Mouse (Mus musculus) thymus, adult 2 months (tissue): Measurements from ENCODE around the gene Rhoq. TPM values are rescaled to one million over a fixed set of nuclear protein-coding genes. Genes with fewer than 3 reads are reported as not detected.

Source experiments
- DNase-seq: peaks from one replicate; pipeline ENCODE4 v3.0.0; 2021
- H3K27ac ChIP-seq: fragments of 200-500 bp; 2 replicates; pipeline ENCODE4 v1.5.1; 2012; ENCODE audit warnings: low read length, control low read depth; ENCODE audit not compliant: control insufficient read depth, insufficient read depth
- H3K27me3 ChIP-seq: fragments of 200-500 bp; 2 replicates; pipeline ENCODE4 v1.6.1; 2012; ENCODE audit warnings: mild to moderate bottlenecking, low read length, moderate library complexity, mixed read lengths; ENCODE audit not compliant: control insufficient read depth, insufficient read depth
- H3K36me3 ChIP-seq: fragments of 200-500 bp; 2 replicates; pipeline ENCODE4 v1.6.1; 2012; ENCODE audit warnings: mild to moderate bottlenecking, low read length, moderate library complexity; ENCODE audit not compliant: control insufficient read depth, insufficient read depth
- H3K4me1 ChIP-seq: fragments of 200-500 bp; replicated peaks from 2 replicates; pipeline ENCODE4 v1.6.1; 2012; ENCODE audit warnings: low read length; ENCODE audit not compliant: control insufficient read depth, insufficient read depth
- H3K4me3 ChIP-seq: fragments of 200-500 bp; 2 replicates; pipeline ENCODE4 v1.5.1; 2012; ENCODE audit warnings: mild to moderate bottlenecking, low read length, control low read depth, moderate library complexity; ENCODE audit not compliant: control insufficient read depth, insufficient read depth
- CTCF ChIP-seq: fragments of 200-500 bp; IDR thresholded peaks from 2 replicates; pipeline ENCODE4 v1.5.1; 2012; ENCODE audit warnings: mild to moderate bottlenecking, control low read depth, low read length, moderate library complexity, borderline replicate concordance; ENCODE audit not compliant: control insufficient read depth, poor library complexity, insufficient read depth; ENCODE audit errors: extremely low read depth
- POLR2A ChIP-seq: fragments of 200-500 bp; IDR thresholded peaks from 2 replicates; pipeline ENCODE4 v1.6.1; 2012; ENCODE audit warnings: mild to moderate bottlenecking, low read length, control low read depth, moderate library complexity; ENCODE audit not compliant: control insufficient read depth, poor library complexity, insufficient read depth; ENCODE audit errors: extremely low read depth
- whole genome bisulfite sequencing: fragments of 180-500 bp; shearing (Covaris S2); methylation state at CpG from one replicate; pipeline ENCODE4 v1.1.7; 2018; 5-methylcytosine and 5-hydroxymethylcytosine counted together
- polyA plus RNA-seq: library from polyadenylated mRNA; depleted of rRNA; stranded (reverse); fragments of >200 nt; gene quantifications from 2 replicates; pipeline ENCODE4 v1.2.3, GENCODE M21; 2012

Rhoq gene
- polyA plus RNA-seq, 1 experiment: 14.5 TPM

DNA sequence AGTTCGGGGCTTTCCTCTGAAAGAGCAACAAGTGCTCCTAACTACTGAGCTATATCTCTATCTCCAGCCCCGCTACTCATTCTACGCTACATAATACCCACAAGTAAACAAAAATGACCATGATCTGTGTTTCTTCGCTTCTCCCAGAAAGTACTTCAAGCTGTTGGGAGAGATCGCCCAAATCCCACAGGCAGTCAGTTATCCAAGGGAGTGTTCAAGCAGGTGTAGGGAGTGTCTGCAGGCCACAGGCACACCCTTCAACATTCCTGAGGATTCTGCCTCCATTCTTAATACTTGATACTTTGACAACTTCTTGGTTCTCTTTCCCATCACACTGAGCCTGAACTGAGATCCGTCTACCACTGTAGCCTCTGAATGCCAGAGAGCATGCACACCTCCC, 19.7 kb upstream of the Rhoq start:
- TF ChIP-seq POLR2A (no peak), CTCF (no peak)
- no peaks in the 10 kb centered on the region for H3K36me3 ChIP-seq
- H3K4me1 ChIP-seq: no peaks in the 10 kb centered on the region
- WGBS: 94% methylated on average over 6 of the region's 6 CpGs
- DNase-seq: no peak
- no peak overlapping the region for H3K27ac ChIP-seq
- H3K4me3 ChIP-seq: no peak overlapping the region
- no peaks in the 10 kb centered on the region for H3K27me3 ChIP-seq

DNA sequence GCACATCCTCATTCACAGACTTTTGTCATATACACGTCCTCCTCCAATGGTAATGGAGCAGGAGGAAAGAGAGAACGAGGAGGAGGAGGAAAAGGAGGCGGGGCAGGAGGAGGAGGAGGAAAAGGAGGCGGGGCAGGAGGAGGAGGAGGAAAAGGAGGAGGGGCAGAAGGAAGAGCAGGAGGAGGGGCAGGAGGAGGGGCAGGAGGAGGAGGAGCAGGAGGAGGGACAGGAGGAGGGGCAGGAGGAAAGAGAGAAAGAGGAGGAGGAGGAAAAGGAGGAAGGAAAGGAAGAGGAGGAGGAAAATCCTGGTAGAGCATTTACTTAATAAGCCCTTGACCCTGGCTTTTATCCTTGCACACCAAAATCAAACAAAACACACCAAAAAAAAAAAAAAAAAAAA, 16.8 kb upstream of the Rhoq start:
- no peaks in the 10 kb centered on the region for H3K27me3 ChIP-seq
- H3K27ac ChIP-seq: no peak overlapping the region
- no peaks in the 10 kb centered on the region for H3K4me1 ChIP-seq
- no peaks in the 10 kb centered on the region for H3K36me3 ChIP-seq
- DNase-seq: no peak
- whole genome bisulfite sequencing: 77% methylated on average over 4 of the region's 4 CpGs
- TF ChIP-seq CTCF: no peak
- TF ChIP-seq POLR2A: no peak
- no peak overlapping the region for H3K4me3 ChIP-seq

- DNase-seq: no peak
- H3K4me1 ChIP-seq: no peaks in the 10 kb centered on the region
- no peaks in the 10 kb centered on the region for H3K36me3 ChIP-seq
- H3K27ac ChIP-seq: no peak within 1 kb of the TSS
- H3K27me3 ChIP-seq: no peaks in the 10 kb centered on the region; the same call in 1 of the 2 replicates
- no peak within 1 kb of the TSS for H3K4me3 ChIP-seq
- TF ChIP-seq CTCF (no peak), POLR2A (no peak)
- 96% methylated on average over 28 of the region's 28 CpGs for WGBS
These were observed 14.8 kb upstream of the Rhoq start, which contains the start of gene Atp6v1e2 for GRCm38 (mm10) chr17:86947840-86948796. Gene Atp6v1e2, minus strand, starts transcription at chr17:86947897.

DNA sequence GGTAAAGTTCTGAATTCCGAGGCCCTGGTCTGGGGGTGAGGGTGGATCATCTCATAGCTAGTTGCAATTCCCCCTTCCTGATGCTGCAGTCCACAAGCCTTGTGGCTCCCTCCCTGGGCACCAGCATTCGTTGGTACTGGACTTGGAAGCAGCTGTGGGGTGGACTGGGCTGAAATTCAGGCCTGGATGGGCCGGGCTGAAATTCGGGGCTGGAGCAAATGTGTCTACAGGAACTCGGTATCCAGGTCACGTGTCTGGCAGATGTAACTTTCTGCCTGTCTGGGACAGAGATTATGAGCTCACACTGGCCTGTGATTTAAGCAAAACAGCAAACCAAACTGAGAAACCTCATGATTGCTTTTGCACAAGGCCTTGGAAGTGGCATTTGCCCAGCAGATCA, 14.1 kb upstream of the Rhoq start:
- Histone ChIP-seq H3K4me1 (no peaks in the 10 kb centered on the region), H3K27me3 (no peaks in the 10 kb centered on the region; the same call in 1 of the 2 replicates), H3K36me3 (no peaks in the 10 kb centered on the region), H3K4me3 (no peak overlapping the region), H3K27ac (no peak overlapping the region)
- WGBS: 91% methylated on average over 6 of the region's 6 CpGs
- DNase-seq: no peak
- TF ChIP-seq POLR2A (no peak), CTCF (no peak)

- peaks cover 18% of the 10 kb centered on the region for H3K4me1 ChIP-seq
- no peaks in the 10 kb centered on the region for H3K36me3 ChIP-seq
- WGBS: 93% methylated on average over 5 of the region's 5 CpGs
- no peak overlapping the region for H3K4me3 ChIP-seq
- H3K27me3 ChIP-seq: no peaks in the 10 kb centered on the region
- no peak overlapping the region for H3K27ac ChIP-seq
- TF ChIP-seq POLR2A (no peak), CTCF (no peak)
- no peak for DNase-seq
These were observed 5.6 kb upstream of the Rhoq start for GRCm38 (mm10) chr17:86957239-86957638.

GRCm38 (mm10) chr17:86957968-86958367, 4.9 kb upstream of the Rhoq start:
- WGBS: 3% methylated on average over 14 of the region's 14 CpGs
- Histone ChIP-seq H3K4me1 (peaks cover 18% of the 10 kb centered on the region), H3K27ac (0 out of 2 replicates have a peak overlapping the region, but pooled peaks have one; percentile 13), H3K36me3 (no peaks in the 10 kb centered on the region), H3K4me3 (no peak overlapping the region), H3K27me3 (no peaks in the 10 kb centered on the region)
- DNase-seq: peak; percentile 46
- TF ChIP-seq CTCF (no peak), POLR2A (no peak)
